ENCODE assay signal across 16 mouse cellular contexts in genomic region chr2:158679091-158679490, GRCm38 (mm10).
"Had no signal": no experiment of that assay in that cellular context is flagged by ENCODE, and none has a peak within 500 bp of the region (broad histone marks: within the 10 kb centered on the region; RNA-seq: fewer than 3 reads in every experiment).

No protein-coding gene starts in this region.

- H3K27ac ChIP-seq: lung, embryonic 15.5 days; macrophage; midbrain, embryonic 13.5 days; midbrain, embryonic 15.5 days; neural tube, embryonic 12.5 days; stomach, embryonic 15.5 days; stomach, postnatal 0 days had no signal

- H3K9ac ChIP-seq: liver, postnatal 0 days; lung, embryonic 15.5 days; midbrain, embryonic 13.5 days; midbrain, embryonic 15.5 days; neural tube, embryonic 12.5 days; stomach, embryonic 15.5 days had no signal

- H3K4me1 ChIP-seq: stomach, embryonic 15.5 days had no signal

- DNase-seq: liver, postnatal 0 days; lung, adult 2 months; lung, postnatal 14 days; lung, postnatal 36 days; right cerebral cortex, postnatal 14 days; thymus, adult 2 months; thymus, postnatal 25 days; thymus, postnatal 4 days had no signal

- H3K9me3 ChIP-seq: lung, embryonic 15.5 days; megakaryocyte, embryonic 14.5 days; midbrain, embryonic 13.5 days; midbrain, embryonic 15.5 days; neural tube, embryonic 12.5 days; stomach, embryonic 15.5 days had no signal

- H3K4me2 ChIP-seq: lung, embryonic 15.5 days; midbrain, embryonic 13.5 days; midbrain, embryonic 15.5 days; neural tube, embryonic 12.5 days; stomach, embryonic 15.5 days had no signal

- H3K27me3 ChIP-seq: lung, embryonic 15.5 days; midbrain, embryonic 13.5 days; midbrain, embryonic 15.5 days; neural tube, embryonic 12.5 days; stomach, embryonic 15.5 days had no signal

- H3K36me3 ChIP-seq: lung, embryonic 15.5 days; midbrain, embryonic 13.5 days; midbrain, embryonic 15.5 days; neural tube, embryonic 12.5 days; stomach, embryonic 15.5 days had no signal

- H3K4me3 ChIP-seq: lung, embryonic 15.5 days; megakaryocyte, embryonic 14.5 days; midbrain, embryonic 13.5 days; midbrain, embryonic 15.5 days; neural tube, embryonic 12.5 days; stomach, embryonic 15.5 days had no signal
